Mouse (Mus musculus): ENCODE data around the gene Lect2.

The Lect2 gene

DNA sequence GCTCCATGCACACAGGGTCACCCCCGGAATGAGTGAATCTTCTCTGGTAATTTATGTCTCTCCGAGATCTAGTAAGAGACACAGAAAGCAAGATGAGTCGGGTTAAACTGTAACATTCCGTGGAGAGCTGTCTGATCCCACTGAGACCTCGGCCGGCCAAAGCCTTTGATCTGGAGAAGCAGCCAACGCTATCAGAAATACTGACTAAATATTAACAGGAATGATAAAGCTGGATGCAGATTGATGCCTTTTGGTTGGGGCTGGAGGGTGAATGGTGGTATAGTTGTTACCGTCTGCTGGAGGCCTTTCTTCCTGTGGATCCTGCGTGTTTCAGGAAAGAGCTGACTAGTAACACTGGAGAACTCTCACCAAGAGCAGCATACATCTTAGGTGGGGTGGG, at the start of gene Lect2:
Gene Lect2 (minus strand): TSS at position 102 of the 400 bp plus-strand sequence.
- no peak for DNase-seq

DNA sequence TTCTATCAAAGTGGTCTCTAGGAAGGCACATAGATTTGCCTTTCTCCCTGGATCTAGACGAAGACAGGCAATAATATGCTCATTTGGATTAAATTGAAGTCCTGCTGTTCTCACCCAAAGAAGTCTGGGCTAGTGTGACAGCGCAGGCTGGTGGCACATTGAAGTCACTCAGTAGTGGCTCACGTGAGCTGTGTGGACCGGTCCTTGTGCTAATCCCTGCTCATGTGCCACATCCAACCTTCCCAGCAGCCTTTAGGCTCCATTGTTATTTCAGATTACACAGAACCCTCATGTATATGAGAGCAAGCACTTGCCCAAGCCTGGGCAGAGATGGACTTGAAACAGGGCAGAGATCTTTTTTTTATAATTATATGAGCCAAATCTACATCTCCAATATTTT, 49.0 kb upstream of the Lect2 start:
- DNase-seq: no peak

DNA sequence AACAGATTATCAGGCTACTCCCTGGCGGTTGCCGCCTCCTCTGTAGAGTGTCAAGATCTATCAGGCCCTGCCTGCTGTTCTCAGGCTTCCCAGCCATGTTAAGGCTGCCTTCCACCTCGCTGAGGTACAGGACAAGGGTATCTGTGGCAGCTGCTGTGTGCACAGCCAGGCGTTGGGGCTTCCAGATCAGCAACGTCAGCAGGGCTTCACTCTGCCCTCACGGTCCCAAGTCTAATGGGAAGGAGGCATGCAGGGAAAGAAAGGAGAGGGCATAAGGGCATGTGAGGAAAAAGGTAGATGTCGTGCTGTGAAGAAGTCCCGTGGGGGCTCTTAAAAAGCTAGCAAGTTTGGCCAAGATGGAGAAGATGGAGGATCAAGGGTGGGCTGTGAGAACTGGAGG, 46.9 kb upstream of the Lect2 start:
- no peak for DNase-seq

DNA sequence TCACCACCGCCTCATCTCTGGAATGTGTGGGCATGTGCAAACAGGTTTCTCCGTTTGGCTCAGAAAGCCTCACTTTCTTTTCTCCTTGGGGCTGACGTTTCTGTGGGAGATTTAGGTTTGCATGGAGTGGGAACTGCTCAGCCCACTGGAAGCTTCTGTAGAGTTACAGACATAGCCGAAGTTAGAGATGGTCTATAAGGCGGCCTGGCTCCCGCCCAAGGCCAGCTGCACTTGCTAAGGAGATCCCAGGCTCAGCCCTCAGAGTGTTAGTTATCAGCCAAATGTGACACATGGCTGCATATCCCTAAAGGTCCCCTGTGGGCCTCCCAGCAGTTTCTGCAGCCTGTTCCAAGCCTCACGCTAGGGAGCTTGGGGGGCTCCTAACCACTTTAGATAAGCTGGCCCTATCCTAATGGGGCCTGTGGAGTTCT, 45.7 kb upstream of the Lect2 start:
- DNase-seq: peak; percentile 50 to 68

DNA sequence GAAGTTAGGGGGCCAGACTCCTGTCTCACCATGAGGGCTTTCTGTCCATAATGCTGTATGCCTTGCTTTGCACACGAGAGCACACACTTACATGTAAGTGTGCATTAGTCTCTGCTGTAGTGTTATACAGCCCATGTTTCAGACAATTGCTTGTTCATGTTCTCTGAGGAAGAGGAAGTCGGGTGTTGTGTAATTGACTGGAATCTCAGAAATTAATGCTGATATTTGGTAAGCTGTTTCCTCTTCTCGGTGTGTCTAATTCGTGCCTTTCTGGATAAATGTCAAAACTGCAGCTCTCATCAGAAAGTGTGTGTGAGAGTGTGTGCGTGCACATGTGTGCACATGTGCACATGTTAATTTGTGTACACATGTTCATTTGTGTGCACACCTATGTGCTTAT, 44.9 kb upstream of the Lect2 start:
- DNase-seq: no peak

DNA sequence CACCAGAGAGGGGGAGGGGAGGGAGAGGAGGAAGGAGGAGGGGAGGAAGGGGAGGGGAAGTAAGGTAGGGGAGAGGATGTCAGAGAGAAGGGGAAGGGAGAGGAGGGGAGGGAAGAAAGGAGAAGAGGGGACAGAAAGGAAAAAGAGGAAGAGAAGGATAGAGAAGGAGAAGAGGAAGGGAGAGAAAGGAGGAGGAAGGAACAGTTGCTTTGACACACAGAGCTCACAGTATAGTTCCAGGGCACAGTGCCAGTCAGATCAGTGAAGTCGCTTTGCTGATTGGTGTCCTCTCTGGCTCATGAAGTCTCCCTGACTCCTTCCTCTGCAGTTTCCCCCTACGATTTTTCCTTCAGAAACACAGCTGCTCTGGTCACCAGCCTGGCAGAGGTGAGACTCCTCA, 43.6 kb upstream of the Lect2 start:
- no peak for DNase-seq

DNA sequence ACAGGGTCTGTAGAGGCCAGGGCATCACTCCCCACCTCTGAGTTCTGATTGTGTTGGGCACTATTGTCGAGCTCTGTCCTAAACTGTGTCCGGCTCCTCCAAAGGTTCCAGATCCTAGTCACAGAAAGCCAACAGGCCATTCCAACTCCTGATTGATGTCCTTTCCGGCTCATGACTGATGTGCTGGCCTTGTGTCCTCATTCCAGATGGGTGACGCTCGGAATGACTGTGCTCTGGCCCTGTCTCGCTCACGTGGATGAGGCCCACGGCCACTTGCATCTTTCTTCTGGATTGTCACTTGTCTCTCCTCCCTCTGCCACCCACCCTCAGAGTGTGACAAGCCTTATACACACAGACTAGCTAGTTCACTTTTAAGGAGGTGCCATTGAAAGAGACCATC, 42.9 kb upstream of the Lect2 start:
- DNase-seq: no peak

DNA sequence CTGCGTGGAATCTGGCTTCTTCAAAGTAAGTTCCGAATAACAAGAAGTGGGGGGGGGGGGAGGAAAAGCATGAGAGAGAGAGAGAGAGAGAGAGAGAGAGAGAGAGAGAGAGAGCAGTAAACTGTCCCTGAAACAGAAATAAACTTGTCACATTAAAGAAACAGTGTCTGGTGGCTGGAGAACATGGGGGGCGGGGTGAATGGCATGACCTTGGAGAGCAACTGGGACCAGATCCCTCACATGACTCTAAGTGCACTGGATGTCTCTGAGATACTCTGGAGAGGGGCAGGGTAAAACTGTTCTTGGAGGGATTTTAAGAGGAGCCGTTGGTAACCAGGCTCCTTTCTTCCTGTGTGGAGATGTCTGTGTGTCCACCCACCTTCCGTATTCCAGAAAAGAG, 41.9 kb upstream of the Lect2 start:
- no peak for DNase-seq

DNA sequence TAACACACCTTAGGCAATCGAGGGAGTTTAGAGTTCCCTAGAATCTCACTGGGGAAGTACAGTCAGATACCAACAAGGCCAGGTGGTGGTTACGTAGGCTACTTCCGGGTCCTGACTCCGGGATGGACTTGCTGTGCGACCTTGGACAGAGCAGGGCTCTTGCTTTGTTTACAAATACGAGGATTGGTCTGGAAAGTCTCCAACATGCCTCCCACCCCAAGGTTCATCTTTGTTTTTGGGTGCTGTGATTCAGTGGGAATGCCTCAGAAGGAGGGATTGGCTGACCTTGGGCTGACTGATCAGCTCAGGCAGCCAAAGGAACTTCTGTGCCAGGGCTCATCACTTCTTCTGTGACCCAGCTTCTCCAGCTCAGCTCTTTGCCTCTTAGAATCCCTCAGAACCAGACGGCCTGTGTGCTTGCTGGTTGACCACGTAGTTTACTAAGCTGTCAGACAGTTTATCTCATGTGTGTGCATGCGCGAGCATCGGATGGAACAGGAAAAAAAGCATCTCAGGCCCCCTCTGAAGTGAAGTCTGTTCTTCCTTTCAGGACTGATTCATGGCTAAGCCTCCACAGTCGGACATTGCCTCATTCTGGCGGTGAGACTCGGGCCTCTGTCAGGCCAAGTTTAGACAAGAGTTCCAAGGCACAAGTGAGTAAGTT, 40.3 kb upstream of the Lect2 start:
- no peak for DNase-seq

DNA sequence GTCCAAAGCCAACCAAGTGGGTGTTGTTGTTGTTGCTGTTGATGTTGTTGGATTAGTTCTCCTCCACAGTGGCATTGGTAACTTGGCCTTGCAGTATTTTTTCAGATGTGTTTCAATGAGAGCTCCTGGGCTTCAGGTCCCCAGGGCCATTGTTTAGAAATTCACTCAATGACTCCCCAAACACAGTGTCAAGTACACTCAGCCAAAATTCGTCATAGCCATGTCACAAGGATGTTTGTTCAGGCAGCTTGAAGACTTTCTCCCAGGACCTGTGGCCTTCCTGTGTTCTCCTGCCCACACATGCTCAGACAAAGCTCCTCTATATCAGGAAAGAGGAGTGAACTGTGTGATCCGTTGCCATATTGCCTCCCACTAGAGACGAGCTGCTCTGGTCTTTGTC, 37.7 kb upstream of the Lect2 start:
- DNase-seq: no peak

DNA sequence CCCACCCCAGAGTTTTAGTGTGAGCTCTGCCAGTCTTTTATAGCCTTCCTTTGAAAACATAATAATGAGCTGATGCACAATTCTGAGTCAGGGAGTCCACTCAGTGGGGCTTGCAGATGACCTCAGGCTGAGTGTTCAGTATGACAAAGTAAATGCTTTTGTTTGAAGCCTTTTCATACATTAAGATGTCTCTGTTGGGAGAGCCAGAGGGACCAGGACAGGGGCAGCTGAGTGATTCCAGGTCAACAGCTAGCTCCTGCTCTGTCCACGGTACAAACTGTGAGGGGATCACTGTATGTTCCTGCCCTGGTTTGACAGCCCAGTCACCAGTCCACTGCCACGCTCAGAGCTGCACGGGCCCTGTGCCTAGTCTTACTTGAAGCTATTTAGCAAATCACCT, 34.4 kb upstream of the Lect2 start:
- DNase-seq: no peak

DNA sequence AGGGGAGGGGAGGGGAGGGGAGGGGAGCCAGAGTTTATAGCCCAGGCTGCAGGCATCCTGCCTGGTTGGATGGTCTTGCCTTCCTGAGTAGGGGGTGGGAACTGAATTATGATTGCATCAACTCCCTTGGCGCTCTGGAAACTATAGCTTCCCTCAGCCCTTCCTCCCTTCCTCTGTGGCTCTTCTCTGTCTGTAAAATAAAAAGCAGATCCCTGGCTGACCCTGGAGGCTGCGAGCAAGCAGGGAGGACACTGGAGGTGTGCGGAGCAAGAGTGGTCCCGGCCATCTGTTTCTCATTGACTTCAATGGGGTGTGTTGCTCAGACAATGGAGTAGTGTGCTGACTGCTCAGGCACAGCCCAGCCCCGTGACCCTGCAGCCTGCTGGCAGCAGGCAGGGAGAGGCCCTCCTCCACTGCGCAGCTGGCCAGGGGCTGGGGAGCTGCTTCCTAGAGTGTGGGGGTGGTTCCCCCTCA, 33.7 kb upstream of the Lect2 start:
- DNase-seq: peak; percentile 31 to 35

DNA sequence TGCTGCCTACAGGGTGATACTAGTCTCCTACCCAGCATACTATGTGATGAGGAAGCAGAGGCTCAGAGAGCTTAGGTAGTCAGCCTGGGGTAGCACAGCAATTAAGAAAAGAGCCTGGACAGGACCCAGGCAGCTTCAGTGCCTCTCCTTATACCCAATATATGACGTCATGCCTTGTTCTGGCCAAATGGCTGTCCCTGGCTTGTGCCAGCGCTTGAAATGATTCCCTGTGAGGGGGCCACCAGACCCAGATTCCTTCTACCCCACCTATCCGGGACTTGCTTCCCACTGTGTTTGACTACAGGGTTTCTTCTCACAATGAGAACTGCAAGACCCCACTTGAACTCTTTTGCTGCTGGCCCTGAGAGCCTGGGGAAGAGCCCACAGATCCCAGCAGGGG, 33.2 kb upstream of the Lect2 start:
- peak; percentile 44 to 48 for DNase-seq

DNA sequence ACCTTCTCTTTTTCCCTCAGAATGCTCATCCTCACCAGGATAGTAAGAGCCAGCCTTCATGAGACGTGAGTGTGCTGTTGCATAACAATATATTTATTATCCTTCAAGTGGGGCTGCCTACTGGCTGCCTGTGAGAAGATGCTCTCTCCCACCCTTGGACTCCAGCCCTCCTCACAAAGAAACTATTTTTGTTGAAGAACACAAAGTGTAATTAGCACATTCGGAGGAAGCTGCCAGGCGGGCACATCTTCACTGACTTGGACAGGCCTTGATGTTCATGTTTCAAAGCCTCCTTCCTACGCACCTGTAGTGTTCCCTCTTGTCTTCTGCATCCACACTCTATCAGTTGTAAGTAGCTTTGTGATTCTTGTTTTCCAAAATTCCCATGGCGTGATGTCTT, 32.1 kb upstream of the Lect2 start:
- no peak for DNase-seq

DNA sequence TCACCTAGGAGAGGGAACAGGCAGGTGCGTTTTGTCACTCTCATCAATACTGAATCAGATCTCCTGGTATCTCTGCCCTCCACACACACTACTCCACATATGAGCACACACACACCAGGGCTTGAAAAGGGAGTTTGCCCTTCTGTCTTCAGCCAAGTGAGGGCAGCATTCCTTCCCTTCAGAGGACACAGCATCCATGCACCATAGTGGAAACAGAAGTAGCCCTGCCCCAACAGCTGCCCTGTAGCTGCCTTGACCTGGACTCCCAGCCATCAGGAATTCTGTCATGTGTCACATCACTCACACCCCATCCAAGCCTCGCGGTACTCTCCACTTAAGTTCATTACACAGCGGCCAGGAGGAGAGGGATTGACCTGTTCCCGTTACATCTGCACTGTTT, 29.8 kb upstream of the Lect2 start:
- DNase-seq: no peak

DNA sequence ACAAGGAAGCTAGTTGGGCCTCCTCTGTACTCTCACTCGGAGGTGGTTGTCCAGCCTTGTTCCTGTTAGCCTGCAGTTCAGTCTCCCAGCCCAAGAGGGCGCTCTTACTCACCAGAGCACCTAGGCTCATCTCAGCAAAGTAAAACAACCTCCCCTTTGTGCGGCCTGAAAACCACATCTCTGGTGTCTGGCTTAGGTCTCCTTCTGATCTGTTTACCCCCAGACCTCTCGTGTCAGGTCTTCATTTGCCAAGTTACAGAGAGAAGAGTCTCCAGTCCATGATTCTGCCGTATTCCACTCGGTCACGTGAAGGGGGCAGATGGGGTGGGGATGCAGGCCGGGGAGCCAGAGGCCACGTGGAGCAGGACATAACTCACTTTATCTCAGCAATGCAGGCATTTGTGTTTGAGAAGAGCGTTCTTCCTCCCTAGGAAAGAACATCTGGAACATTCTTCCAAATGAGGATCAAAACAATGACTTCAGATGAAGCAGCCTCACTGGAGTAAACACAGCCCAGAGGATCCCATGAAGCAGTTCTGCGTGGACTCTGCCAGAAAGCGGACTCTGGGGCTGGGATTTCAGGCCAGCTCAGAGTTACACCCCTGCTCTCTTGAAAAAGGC, 27.5 kb upstream of the Lect2 start:
- DNase-seq: peak; percentile 69 to 70

DNA sequence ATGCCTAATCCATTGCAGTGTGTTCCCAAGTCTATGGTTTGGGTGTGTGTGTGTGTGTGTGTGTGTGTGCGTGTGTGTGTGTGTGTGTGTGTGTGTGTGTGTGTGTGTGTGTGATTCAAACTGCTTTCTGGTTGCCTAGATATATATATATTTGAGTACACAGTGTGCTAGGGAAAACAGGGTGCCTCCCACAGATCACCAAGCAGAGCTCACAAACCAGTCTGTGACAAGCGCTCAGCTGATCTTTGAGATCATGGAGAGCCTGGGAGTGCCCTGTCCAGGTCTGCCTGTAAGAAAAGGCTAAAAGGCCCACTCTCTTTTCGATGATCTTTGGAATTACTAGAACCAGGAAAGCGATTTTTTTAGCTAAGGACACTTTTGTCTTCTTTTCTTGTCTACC, 26.8 kb upstream of the Lect2 start:
- no peak for DNase-seq

DNA sequence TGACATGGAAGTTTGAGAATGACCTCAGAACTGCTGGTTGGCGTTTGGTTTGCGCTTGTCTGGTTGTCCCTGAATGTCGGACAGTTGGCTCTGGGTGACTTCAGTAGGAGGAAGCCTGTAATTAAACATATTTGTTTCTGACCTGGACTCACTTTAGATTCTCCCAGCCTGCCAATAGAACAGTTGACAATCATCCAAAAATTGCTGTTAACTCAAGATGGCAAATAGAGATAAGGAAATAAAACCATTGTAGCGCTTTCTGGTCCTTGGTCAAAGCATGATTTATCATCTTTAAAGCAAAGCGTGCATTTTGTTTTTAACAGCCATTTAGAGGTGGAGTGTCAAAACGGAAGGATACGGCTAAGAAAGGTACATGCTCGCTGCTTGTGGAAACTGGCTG, 23.3 kb upstream of the Lect2 start:
- no peak for DNase-seq

DNA sequence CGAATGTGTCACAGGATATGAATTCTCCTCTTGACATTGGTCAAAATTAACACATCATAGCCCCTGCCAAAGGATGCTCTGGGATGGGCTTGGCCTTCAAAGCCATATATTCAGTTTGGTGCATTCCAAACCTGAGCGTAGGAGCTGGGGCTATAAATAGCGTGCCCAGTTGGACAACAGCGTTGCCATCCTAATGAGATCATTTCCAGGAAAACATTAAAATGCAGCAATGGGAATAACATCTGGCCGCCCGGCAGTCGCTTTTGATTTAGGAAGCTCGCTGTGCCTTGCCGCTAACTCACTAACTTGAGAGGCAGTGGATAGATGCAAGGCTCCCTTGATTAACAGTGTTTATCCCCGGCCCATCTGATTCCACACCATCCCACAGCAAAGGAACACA, 18.0 kb upstream of the Lect2 start:
- no peak for DNase-seq

DNA sequence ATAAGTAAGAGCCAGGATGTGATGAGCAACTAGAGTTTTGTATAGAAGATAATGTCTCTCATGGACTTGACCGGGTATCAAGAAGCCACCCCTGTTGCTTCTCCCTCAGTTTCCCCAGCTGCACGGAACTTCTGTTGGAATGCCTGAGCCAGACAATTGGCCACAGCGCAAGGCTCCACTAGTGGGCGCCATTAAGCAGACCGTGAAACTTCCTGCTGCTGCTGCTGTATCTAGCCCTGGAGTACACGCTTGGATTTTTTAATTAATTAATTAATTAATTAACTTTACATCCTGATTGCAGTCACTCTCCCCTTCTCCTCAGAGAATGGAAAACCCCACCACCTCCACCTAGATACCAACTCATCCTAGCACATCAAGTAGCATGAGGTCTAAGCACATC, 14.8 kb upstream of the Lect2 start:
- DNase-seq: peak; percentile 46 to 50

DNA sequence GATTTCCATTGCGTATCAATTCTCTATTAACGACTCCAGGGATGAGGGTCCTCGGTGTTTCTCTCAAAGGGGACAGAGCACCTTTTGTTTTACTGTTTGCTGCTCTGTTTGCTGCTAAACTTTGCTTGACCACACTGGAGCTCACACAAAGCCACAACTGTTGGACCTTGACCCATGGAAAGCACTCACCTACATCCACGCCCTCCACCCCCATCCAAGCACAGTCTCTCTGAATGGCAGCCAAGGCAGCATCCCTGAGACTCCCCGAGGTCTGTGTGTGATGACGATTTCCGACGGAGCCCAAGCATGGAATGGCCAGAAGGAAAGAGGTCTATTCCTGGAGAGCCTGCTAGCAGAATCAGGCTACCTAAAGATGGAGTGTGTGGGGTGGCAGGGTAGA, 12.8 kb upstream of the Lect2 start:
- no peak for DNase-seq

DNA sequence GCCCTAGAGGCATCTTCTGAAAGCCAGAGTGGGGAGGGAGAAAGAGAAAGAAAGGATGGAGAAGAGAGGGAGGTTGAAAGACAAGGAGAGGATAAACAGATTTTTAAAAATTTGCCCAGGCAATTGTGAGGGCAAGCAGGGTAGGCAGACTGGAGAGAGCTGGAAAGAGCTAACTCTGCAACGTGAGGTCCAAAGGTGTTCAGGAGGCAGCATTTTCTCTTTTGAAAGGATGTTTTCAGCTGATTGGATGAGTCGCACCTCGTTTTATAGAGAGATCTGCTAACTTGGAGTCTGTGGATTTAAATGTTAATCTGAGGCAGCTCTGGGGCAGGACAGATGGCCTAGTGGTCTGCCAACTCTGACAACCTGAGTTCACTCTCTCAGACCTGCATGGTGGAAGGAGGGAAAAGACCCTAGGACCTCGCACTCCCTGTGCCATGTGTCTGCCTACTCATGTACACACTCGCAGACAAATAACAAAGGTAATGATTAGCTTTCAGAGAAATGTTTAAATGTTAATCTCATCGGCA, 11.6 kb upstream of the Lect2 start:
- DNase-seq: no peak

DNA sequence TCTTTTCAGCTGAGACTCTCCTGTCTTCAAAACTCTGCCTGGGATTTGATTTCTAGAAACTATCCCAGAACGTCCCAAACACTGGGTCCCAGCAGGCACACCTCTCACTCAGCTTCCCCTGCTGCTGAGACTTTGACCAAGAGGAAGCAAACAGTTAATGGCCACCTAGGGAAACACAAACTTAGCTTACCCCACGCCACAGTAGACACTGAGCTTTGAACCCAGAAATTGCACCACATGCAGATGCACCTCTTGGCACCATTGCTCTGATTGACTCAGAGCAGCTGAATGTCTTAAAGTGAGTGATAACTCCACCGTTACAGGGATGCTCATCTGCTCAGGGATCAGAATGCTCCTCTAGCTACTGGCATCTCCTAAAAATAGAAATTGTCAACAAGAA, 10.5 kb upstream of the Lect2 start:
- DNase-seq: no peak

DNA sequence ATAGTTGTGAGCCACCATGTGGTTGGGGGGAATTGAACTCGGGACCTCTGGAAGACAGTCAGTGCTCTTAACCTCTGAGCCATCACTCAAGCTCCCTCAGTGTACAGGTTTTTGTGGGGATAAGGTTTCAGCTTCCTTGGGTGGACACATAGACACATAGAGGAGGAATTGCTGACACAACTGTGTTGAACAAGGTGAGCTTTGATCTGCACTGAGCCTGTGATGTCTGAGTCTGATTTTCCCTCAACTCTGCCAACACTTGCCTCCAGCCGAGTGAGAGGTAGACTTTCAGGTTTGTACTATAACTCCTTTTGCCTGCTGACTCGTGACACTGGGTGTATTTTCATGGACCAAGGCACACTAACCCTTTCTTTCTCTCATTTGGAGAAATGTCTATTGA, 8.4 kb upstream of the Lect2 start:
- DNase-seq: no peak

DNA sequence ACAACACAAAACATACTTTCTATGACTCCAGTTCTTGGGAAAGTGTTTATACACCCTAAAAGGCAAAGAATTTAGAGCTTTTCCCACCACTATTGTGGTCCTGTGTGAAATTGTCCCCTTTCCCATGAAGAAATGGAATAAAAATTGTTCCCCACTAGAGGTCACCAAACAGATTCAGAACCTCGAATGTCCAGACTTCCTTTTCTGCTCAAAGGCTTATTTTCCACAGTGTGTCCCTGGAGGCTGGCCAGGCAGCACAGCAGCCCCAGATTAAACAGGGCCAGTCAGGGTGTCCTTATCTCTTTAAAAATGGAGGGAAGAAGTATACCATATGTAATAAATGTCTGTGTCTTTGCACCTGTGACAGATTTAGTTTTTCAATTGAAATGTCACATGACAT, 7.7 kb upstream of the Lect2 start:
- peak; percentile 71 to 73 for DNase-seq
